Mouse (Mus musculus): ENCODE data around the gene Nphp3. TPM values are rescaled to one million over a fixed set of nuclear protein-coding genes. Genes with fewer than 3 reads are reported as not detected.

Nphp3 gene
- under 1 TPM; 0.38 to 0.44 TPM for polyA plus RNA-seq (2017; shearing (Covaris generic))

DNA sequence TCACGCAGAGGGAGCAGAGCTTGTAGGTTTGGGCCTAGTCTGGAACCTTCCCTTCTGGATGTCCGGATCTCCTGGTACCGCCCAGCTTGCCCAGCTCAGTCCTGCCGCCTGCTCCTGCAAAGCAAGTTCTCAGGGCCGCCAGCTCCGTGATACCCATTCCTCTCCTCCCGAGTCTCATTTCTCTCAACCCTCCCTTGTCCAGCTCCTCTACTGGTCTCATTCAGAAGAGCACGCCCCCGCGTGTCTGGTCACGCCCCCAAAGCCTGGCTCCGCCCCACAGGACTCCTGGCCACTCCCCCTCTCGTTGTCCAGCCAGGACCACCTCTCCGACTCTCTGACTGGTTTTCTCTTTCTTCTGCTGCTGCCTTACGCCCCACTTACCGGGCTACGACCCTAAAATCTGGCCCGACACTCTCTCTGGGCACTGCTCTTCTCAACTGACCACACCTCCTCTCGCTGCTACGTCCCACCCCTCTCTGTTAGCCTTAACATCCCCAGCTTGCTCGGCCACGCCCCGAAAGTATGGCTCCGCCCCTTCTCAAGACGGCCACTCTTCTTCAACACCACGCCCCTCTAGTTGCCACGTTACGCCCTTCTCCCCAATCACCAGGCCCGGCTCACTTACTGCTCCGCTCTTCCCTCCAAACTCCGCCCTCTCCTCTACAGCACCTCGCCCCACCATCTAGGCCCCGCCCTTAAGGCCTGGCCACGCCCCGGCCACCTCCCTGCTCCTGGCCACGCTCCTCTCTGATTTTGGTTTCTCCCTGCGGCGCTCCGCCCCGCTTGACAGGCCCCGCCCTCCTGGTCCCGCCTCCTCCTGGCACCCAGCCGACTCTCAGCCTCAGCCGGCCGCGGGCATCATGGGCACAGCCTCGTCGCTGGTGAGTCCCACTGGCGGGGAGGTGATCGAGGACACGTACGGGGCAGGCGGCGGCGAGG, at the start of gene Nphp3:
TSS of gene Nphp3 (plus strand) at position 624 of the 939 bp plus-strand sequence.

DNA sequence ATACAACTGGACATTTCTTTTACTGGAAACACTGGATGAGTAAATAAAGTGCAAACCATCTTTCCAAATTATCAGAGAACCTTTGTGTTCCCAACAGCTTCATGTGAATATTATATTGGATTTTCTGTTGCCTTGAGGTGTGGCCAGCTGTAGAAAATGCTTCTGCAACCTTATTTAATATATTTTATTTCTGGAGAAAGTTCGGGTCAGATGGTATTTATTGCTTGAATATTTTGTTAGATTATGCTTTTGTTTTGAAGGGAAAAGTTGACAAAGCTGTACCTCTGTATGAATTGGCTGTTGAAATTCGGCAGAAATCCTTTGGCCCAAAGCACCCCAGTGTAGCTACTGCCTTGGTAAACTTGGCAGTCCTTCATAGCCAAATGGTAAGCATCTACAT, 38.0 kb downstream of the Nphp3 start, which contains the start of gene Gm28305:
TSS of gene Gm28305 (plus strand) at position 301 of the 400 bp plus-strand sequence.

DNA sequence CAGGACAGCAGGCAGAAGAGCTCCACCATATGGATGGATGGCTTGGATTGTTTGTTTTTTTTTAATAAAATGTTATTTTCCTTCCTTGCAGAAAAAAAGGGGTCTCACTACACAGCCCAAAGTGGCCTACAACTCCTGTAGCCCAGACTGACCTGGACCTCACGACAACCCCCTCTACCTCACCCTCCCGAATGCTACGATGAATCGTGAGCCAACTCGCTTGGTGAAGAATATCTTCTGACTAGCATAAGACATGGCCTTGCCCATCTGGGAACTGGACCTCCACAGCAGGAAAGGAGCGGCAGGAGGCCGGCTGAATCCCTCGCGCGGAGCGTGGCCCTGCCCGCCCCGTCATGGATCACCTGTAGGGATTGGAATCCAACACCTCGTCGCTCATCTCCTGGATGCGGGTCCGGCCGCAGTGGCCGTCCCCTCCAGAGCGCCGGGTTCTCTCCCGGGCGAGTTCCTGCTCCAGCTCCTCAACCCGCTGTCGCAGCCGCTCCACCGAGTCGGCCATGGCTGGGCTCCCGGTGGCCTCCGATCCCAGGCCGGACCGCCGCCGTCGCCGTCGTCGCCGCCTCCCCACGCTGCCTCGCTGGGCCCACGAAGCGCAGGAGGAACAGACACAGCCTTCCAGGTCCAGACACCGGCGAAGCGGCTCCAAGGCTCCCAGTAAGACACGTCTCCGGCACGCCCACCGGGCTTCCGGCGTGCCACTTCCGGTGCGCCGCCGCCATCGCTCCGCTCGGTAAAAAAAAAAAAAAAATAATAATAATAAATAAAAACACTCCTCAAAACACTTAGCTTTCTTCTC, 60.3 kb downstream of the Nphp3 start, which contains the start of gene Uba5:
TSS of gene Uba5 (minus strand) at position 705 of the 814 bp plus-strand sequence.

GRCm38 (mm10) chr9:104063244-104063961, 61.1 kb downstream of the Nphp3 start, which contains the start of gene Acad11:
Gene Acad11 (plus strand): TSS chr9:104063377.

Other genes starting within 250 kb of the Nphp3 start
- gene Tmem108, start 240.7 kb upstream of the Nphp3 start, polyA plus RNA-seq (2017; shearing (Covaris generic)), result 1 to 10 TPM; 1.3 to 5.5 TPM
- gene Gm28305, start 38.1 kb downstream of the Nphp3 start, polyA plus RNA-seq (2017; shearing (Covaris generic)), result not detected
- 10 to 100 TPM; 36.5 to 41.4 TPM for gene Uba5, start 60.6 kb downstream of the Nphp3 start, polyA plus RNA-seq (2017; shearing (Covaris generic))
- 1 to 10 TPM; 1.6 to 6.5 TPM for gene Acad11, start 60.8 kb downstream of the Nphp3 start, polyA plus RNA-seq (2017; shearing (Covaris generic))
- under 1 TPM; 0.32 to 0.55 TPM for gene Ackr4, start 124.4 kb downstream of the Nphp3 start, polyA plus RNA-seq (2017; shearing (Covaris generic))

Data from activated CD4-positive, CD25-positive, alpha-beta regulatory T cell (primary cell).